Mouse (Mus musculus): Measurements from ENCODE around the gene Tshz2. TPM values are rescaled to one million over a fixed set of nuclear protein-coding genes. Genes with fewer than 3 reads are reported as not detected.

The Tshz2 gene
- total RNA-seq, 2 experiments from 2014 or later = not detected

DNA sequence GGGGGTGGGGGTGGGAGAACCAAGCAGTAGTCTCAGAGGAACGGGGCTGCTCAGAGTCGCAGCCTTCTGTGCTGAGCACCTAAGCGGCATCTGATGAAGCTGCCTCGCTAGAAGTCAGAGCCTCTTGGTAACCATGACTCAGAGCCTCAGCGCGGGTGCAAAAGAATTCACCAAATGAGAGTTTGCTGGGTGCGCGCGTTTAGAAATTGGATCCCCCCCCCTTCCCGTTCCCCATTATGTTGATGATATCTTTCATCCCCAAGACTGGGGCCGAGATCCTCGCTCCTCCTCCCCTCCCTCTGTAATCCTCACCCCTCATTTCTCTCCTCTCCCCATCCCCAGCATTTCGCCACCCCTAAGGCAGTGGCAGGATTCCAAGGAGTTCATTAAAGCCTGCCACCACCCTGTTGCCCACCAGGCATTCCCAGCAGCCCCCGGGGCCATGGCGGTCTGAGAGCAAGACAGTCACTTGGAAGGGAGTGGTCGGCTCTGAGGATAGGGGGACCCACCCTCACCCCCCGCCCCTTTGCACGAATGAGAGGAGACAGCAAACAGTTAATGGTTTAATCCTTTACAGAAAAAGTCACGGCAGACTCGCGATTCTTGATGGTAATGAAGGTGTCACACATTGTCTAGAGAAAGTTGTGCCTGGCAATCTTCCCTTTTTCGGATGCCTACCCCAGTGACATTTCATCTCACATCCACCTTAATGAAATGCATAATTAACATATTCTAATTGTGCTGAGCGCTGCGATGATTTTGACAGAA is 328.8 kb downstream of the Tshz2 start:
- no peak for ATAC-seq (replicated peaks; ENCODE audit: low FRiP score, low TSS enrichment, poor library complexity, severe bottlenecking)

- ATAC-seq (replicated peaks; ENCODE audit: low FRiP score, low TSS enrichment, poor library complexity, severe bottlenecking) = no peak
Observed at GRCm38 (mm10) chr2:169962231-169962600, 329.4 kb downstream of the Tshz2 start.

DNA sequence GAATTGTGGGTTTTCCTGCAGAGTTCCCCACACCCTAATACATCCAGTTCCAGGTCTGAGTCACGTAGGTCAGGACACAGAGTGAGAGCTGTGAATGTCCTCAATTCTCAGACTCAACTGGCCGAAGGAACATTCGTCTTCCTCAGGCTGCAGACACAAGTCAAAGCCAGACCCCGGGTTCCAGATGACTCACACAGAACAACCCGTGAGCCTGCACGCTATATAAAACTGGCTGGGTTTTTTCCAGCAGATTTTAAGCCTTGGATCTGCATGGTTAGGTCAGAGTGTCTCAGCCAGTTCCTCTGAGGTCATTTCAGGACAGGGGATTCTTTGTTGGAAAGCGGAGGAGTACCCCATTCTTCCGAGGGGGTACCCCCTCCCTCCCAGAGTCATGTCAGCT is 330.0 kb downstream of the Tshz2 start:
- no peak for ATAC-seq (replicated peaks; ENCODE audit: low FRiP score, low TSS enrichment, poor library complexity, severe bottlenecking)

DNA sequence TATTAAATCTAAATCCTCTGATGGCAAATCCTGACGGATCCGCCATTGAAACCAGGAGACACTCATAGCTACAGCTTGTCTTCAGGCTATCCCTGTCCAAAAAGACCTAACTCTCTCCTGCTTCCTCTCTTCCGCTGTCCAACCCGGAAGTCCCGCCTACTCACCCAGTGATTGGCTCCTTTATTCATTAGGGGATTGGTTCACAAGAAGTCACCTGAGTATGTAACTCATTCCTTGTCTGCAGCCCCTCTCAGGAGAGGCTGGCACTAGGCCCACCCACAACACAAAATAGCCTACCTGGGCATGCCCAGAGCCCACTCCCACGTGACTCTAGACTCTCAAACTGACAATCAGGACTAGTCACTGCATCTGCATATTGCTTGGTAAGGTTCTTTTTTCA is 337.7 kb downstream of the Tshz2 start:
- ATAC-seq (replicated peaks; ENCODE audit: low FRiP score, low TSS enrichment, poor library complexity, severe bottlenecking) = no peak

GRCm38 (mm10) chr2:169982925-169983324 is 350.1 kb downstream of the Tshz2 start:
- no peak for ATAC-seq (replicated peaks; ENCODE audit: low FRiP score, low TSS enrichment, poor library complexity, severe bottlenecking)

DNA sequence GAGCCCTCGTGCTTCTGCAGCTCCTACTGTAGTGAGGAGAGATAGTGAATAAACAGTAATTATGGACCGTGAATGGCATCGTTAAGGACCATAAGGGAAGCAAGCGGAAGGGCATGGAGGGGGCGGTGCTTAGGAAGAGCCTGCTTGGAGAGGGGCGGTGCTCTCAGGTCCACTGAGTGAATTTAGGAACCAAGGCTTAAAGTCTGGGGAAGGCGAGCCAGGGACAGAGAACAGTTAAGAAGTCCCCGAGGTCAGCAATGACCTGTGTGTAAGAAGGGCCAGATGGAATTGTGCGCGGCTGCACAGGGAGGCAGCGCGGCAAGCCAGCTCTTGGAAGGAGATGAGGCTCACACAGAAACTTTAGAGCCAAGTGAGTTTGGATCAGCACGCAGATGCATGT is 354.4 kb downstream of the Tshz2 start:
- ATAC-seq (replicated peaks; ENCODE audit: low FRiP score, low TSS enrichment, poor library complexity, severe bottlenecking) = no peak

DNA sequence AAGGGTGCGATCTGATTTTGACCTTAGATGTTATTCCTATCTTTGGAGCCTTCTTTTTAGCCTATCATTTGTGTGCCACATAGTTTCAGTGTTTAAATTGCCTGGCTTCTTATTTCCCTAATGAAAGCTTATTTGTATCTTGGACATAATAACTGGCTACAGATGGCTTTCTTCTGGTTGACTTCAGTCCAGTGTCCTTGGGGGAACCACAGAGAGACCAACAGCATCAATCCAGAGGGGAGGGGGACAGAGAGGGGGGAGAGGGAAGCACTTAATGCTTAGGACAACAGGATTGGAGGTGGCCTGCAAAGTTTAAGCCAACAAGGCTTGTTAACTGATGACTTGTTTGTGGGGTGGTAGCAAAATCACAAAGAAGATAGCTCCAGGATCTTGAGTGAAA is 356.4 kb downstream of the Tshz2 start:
- no peak for ATAC-seq (replicated peaks; ENCODE audit: low FRiP score, low TSS enrichment, poor library complexity, severe bottlenecking)

DNA sequence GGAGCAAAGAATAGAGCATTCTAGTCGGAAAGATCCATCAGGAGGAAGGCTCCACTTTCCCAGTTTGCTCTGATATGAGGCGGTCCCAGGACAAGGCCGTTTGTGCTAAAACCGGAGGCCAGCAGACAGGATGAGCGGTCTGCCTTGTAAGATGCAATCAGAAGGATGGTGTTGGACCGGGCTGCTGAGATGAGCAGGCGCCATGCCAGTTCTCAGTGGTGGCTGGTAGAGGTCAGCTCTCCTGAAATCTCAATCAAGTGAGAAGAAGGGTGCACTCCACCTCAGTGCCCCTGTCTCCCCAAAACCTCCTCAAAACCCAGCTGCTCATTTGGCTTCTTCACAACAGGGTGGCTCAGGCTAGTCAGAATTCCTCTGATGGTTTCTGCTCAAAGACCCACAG is 358.2 kb downstream of the Tshz2 start:
- no peak for ATAC-seq (replicated peaks; ENCODE audit: low FRiP score, low TSS enrichment, poor library complexity, severe bottlenecking)

DNA sequence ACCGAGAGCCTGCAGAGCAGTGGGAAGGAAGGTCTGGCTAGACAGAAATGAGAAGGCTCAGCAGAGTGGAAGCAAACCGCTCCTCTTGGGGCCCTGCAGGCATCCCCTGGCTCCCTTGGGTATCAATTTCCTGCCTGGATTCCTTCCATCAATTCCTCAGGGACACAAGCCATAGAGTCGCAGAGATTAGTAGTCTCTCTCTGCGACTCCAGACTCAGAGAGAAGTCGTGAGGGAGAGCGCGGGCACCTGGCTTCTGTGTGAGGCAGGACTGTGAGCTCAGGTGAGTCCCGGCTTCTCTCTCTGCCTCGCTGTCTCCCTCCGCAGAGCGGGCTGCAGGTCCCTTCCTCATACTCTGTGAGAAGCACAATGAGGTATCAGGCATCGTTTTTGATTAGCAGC is 363.2 kb downstream of the Tshz2 start:
- ATAC-seq (replicated peaks; ENCODE audit: low FRiP score, low TSS enrichment, poor library complexity, severe bottlenecking) = no peak

DNA sequence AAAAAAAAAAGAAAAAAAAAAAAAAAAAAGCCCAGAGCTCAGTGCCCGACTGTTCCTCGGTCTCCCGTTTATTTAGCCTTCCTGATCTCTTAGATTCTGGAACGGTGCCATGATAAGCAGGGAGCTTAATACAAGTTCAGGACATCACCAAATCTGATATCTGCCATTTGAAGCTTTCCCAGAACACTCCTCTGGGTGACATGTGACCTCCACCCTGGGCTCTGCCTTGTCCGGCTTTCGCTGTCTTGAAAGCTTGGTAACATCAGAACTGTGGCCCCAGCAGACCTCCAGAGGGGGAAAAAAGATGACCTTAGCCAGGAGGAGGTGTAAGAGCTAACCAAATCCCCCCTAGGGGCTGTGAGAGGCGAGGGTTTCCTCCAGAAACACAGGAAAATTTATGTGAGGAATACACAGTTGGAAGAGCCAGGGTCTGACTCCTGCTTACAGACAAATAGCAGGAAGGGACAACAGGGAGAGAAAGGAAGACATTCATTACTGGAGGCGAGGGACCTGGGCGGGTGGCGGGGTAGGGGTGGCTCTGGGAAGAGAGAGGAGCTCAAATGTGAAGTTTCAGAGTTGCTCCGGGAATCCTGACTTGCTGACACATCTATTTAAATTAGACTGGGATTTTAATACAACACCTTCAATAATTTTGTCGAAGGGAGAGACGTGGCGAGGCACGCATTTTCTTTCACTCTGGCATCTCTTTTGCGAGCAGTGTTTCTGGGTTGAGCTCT is 363.9 kb downstream of the Tshz2 start:
- no peak for ATAC-seq (replicated peaks; ENCODE audit: low FRiP score, low TSS enrichment, poor library complexity, severe bottlenecking)

- ATAC-seq (replicated peaks; ENCODE audit: low FRiP score, low TSS enrichment, poor library complexity, severe bottlenecking) = no peak
Observed at GRCm38 (mm10) chr2:169997276-169998049, 364.6 kb downstream of the Tshz2 start.

- ATAC-seq (replicated peaks; ENCODE audit: low FRiP score, low TSS enrichment, poor library complexity, severe bottlenecking) = no peak
Observed at GRCm38 (mm10) chr2:169998878-169999337, 366.1 kb downstream of the Tshz2 start.

DNA sequence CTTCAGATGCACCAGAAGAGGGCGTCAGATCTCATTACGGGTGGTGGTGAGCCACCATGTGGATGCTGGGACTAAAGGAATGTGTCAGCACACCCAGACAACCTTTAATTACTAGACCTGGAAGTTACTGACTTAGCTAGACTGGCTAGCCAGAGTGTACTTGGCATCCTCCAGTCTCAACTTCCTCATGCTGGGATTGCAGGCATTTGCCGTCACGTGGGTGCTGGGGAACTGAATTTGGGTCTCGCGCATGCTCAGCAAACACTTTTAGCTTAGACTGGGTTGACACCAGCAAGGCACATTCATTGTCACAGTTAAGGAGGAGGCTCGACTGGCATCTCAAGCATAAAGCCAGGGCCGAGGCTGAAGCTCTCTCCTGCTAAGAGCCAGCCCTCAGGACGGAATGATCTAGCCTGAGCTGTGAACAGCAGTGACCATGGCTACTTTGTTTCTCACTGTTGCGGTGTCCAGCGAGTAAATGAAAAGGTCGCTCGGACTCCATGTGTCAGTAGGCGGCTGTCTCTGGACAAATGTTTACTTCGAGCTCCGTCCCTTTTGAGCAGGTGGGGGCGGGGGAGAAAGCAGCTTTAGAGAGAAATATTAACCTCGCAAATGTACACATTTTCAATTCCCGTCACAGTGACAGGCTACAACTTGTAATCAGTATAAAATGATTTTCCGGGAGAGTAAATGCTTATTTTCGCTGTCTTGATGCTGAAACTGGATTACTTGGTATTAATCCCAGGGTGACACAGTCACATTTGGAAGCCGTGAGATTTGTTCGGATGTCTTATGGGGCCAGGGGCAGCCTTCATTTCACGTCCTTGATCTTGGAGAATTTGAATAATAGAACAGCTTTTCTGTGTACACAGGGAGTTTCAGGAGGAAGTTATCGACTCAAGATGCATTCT is 370.0 kb downstream of the Tshz2 start:
- ATAC-seq (replicated peaks; ENCODE audit: low FRiP score, low TSS enrichment, poor library complexity, severe bottlenecking) = no peak

DNA sequence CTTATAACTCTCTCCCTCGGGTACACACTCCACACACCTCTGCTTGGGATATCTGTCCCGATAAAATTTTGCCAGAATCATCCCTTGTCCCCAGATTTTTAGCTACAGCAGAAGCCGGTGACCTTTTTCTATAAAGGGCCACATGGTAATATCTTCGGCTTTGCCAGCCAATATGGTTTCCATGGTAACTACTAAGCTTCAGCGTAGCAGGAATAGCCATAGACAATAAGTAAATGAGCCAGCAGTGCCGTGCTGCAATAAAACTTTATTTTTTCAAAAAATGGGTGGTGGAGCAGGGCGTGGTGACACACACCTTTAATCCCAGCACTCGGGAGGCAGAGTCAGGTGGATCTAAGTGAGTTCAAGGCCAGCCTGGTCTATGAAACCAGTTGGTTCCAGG is 370.9 kb downstream of the Tshz2 start:
- no peak for ATAC-seq (replicated peaks; ENCODE audit: low FRiP score, low TSS enrichment, poor library complexity, severe bottlenecking)

DNA sequence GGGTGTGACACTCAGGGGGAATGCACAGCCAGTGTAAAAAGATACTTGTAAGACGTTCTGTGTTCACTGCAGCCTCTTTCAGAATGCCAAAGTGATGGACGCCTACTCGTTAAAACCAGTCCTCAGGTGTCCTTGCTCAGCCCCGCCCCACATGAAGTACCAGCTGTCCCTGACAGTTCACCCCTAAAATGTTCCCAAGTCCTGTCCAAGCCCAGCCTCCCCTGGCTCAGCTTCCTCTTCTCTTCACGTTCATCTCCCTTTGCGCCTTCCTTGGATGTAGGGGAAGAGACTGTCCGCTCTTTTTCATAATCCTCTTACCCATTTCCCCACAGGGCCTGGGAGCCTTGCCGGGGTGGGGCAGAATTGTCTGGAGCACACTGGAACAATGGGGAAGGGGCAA is 374.0 kb downstream of the Tshz2 start:
- ATAC-seq (replicated peaks; ENCODE audit: low FRiP score, low TSS enrichment, poor library complexity, severe bottlenecking) = no peak

- no peak for ATAC-seq (replicated peaks; ENCODE audit: low FRiP score, low TSS enrichment, poor library complexity, severe bottlenecking)
Observed at GRCm38 (mm10) chr2:170007426-170007958, 374.7 kb downstream of the Tshz2 start.

DNA sequence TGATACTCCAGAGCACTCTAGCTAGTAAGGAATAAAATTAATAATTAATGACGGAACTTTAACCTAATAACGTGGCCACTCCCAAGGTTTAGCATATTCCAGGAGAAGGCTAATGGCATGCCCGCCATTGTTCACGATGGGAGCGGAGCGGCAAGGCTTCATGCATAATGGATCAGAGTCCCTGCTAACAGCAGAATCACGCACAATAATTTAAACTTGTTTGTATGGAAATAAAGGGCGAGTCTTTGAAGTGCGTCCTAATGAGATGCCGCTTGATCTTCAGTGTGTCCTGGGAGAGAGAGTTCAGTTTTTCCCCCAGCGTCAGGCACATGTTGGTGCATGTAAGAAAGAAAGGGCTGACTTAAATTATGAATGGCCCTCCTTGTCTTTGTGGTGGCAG is 376.9 kb downstream of the Tshz2 start:
- no peak for ATAC-seq (replicated peaks; ENCODE audit: low FRiP score, low TSS enrichment, poor library complexity, severe bottlenecking)

DNA sequence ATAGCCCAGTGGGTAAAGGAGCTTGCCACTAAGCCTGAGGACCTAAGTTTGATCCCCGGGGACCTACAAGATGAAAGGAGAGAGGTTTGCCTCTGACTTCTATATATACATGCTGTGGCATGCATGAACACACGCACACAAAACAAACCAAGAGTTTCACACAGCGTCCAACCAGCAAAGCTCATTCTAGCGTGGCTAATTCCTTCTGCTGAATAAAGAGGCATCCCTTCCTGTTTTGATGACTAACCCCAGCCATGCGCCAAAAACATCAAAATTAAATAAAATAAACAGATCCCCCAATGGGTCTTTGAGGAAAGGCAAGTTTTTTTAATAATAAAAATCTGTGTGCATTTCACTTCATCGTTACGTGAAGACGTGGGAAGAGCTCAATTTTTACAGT is 379.0 kb downstream of the Tshz2 start:
- no peak for ATAC-seq (replicated peaks; ENCODE audit: low FRiP score, low TSS enrichment, poor library complexity, severe bottlenecking)

- no peak for ATAC-seq (replicated peaks; ENCODE audit: low FRiP score, low TSS enrichment, poor library complexity, severe bottlenecking)
Observed at GRCm38 (mm10) chr2:170017302-170017701, 384.5 kb downstream of the Tshz2 start.

All from megakaryocyte-erythroid progenitor cell, adult 5-6 weeks (primary cell).